Mouse (Mus musculus) forebrain, embryonic 11.5 days (tissue): Measurements from ENCODE around the gene Fank1. TPM values are rescaled to one million over a fixed set of nuclear protein-coding genes. Genes with fewer than 3 reads are reported as not detected.

ENCODE experiments used
- ATAC-seq: fragments of 200-750 bp; cut with Nextera tagmentation; replicated peaks from 2 replicates; pipeline ENCODE4 v1.8.0; 2017; ENCODE audit warnings: moderate TSS enrichment; ENCODE audit not compliant: low FRiP score
- DNase-seq: peaks from one replicate; pipeline ENCODE4 v3.0.0-alpha.2; 2017; ENCODE audit warnings: low spot score
- H3K27ac ChIP-seq: fragments of 300-500 bp; sonication (generic); 2 replicates; pipeline ENCODE4 v1.5.1; 2014; ENCODE audit warnings: low read depth, low read length
- H3K27me3 ChIP-seq: fragments of 300-500 bp; sonication (generic); 2 replicates; pipeline ENCODE4 v1.6.1; 2014; ENCODE audit warnings: mild to moderate bottlenecking, low read length, mixed read lengths; ENCODE audit not compliant: control insufficient read depth, insufficient read depth
- H3K36me3 ChIP-seq: fragments of 300-500 bp; sonication (generic); 2 replicates; pipeline ENCODE4 v1.6.1; 2014; ENCODE audit warnings: mild to moderate bottlenecking, low read length, moderate library complexity, mixed read lengths; ENCODE audit not compliant: control insufficient read depth, insufficient read depth
- H3K4me1 ChIP-seq: fragments of 300-500 bp; sonication (generic); replicated peaks from 2 replicates; pipeline ENCODE4 v1.6.1; 2014; ENCODE audit warnings: low read length, mixed read lengths; ENCODE audit not compliant: control insufficient read depth, insufficient read depth
- H3K4me2 ChIP-seq: fragments of 300-500 bp; sonication (generic); 2 replicates; pipeline ENCODE4 v1.6.1; 2014; ENCODE audit warnings: low read depth, mild to moderate bottlenecking, low read length, moderate library complexity, mixed read lengths; ENCODE audit not compliant: severe bottlenecking
- H3K4me3 ChIP-seq: fragments of 300-500 bp; sonication (generic); 2 replicates; pipeline ENCODE4 v1.5.1; 2014; ENCODE audit warnings: low read depth, low read length
- H3K9ac ChIP-seq: fragments of 300-500 bp; sonication (generic); 2 replicates; pipeline ENCODE4 v1.6.1; 2014; ENCODE audit warnings: low read length
- H3K9me3 ChIP-seq: fragments of 300-500 bp; sonication (generic); 2 replicates; pipeline ENCODE4 v1.6.1; 2016; ENCODE audit warnings: low read length, mixed read lengths; ENCODE audit not compliant: control insufficient read depth
- WGBS: fragments of 180-500 bp; shearing (Covaris S2); extraction: QIAGEN DNeasy Blood & Tissue Kit; methylation state at CpG from one replicate; pipeline ENCODE4 v1.1.7; 2014; 5-methylcytosine and 5-hydroxymethylcytosine counted together
- polyA plus RNA-seq: library from polyadenylated mRNA; unstranded; fragments of >200 nt; fragmentation: Nextera tagmentation; extraction: Ambion mirVana; gene quantifications from 2 replicates; pipeline ENCODE4 v1.2.1, GENCODE M21; 2014

The Fank1 gene
- polyA plus RNA-seq, 1 experiment from 2014 or later: 1.5 TPM

DNA sequence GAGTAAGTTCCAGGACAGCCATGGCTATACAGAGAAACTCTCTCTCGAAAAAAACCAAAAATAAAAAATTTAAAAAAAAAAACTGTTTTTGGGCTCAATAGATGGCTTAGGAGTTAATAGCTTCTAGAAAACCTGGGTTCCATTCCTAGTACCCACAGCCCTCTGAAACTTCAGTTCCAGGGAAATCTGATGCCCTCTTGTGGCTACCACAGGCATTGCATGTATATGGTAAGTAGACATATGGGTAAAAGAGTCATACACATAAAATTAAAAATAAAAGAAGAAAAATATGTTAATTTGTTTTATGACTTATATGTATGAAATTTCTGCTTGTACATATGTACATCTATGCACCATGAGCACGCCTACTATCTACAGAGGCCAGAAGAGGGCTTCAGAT, 47.9 kb downstream of the Fank1 start:
- Histone ChIP-seq H3K9ac (no peak overlapping the region), H3K36me3 (no peaks in the 10 kb centered on the region), H3K4me3 (no peak overlapping the region), H3K9me3 (no peaks in the 10 kb centered on the region), H3K4me2 (no peak overlapping the region), H3K27ac (no peak overlapping the region), H3K27me3 (no peaks in the 10 kb centered on the region), H3K4me1 (no peaks in the 10 kb centered on the region)
- ATAC-seq: no peak
- 92% methylated on average over 2 of the region's 2 CpGs for WGBS
- no peak for DNase-seq

DNA sequence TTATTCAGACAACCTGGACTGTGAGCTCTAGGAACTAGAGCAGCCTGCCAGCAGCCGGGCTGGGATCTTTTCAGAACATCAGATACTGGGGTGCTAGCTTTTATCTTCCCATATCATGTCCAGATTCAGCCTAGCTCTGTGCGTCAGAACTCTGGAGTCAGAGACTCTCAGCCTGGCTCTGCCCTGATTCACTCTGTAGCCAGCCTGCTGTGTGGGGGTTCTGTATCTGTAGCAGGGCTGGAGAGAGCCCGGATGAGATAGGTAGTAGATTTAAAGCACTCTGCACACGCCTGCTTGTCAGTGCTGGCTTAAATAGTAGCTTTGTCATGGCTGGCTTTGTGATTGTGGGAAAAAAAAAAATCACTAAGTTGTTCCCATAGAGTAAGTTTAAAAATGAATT, 51.9 kb downstream of the Fank1 start:
- ATAC-seq (no peak), DNase-seq (no peak)
- H3K4me3 ChIP-seq: no peak overlapping the region
- H3K27me3 ChIP-seq: no peaks in the 10 kb centered on the region
- 45% methylated on average over 4 of the region's 4 CpGs for WGBS
- H3K4me2 ChIP-seq: no peak overlapping the region
- H3K9ac ChIP-seq: no peak overlapping the region
- no peaks in the 10 kb centered on the region for H3K9me3 ChIP-seq
- no peaks in the 10 kb centered on the region for H3K36me3 ChIP-seq
- no peaks in the 10 kb centered on the region for H3K4me1 ChIP-seq
- H3K27ac ChIP-seq: no peak overlapping the region

DNA sequence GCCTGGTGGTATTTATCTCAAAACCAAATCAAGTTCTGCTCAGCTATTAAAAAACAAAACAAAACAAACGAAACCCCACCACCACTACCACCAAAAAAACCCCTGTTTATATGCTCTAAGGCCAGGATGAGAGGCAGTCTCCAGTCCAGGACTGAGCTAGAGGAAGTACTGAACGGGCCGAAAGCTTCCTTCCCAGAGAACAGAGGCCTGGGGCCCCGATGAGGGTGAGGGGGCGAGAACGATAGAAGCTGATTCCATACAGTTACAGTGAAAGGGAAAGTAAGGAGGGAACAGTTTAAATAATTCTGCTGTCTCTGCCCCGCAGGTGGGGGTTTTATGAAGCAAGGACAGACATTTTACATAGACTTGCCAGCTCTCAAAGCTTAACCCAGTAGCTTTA, 52.9 kb downstream of the Fank1 start:
- Histone ChIP-seq H3K4me3 (no peak overlapping the region), H3K36me3 (no peaks in the 10 kb centered on the region), H3K9me3 (no peaks in the 10 kb centered on the region), H3K4me2 (no peak overlapping the region), H3K4me1 (no peaks in the 10 kb centered on the region), H3K9ac (no peak overlapping the region), H3K27me3 (no peaks in the 10 kb centered on the region), H3K27ac (no peak overlapping the region)
- 82% methylated on average over 7 of the region's 7 CpGs for WGBS
- DNase-seq (no peak), ATAC-seq (no peak)

GRCm38 (mm10) chr7:133839546-133839945, 62.9 kb downstream of the Fank1 start:
- Histone ChIP-seq H3K27me3 (no peaks in the 10 kb centered on the region), H3K4me2 (no peak overlapping the region), H3K4me3 (no peak overlapping the region), H3K9ac (no peak overlapping the region), H3K4me1 (no peaks in the 10 kb centered on the region), H3K9me3 (no peaks in the 10 kb centered on the region), H3K27ac (no peak overlapping the region), H3K36me3 (no peaks in the 10 kb centered on the region)
- 87% methylated on average over 4 of the region's 4 CpGs for WGBS
- DNase-seq (no peak), ATAC-seq (no peak)

- ATAC-seq (no peak), DNase-seq (no peak)
- 80% methylated on average over 6 of the region's 6 CpGs for WGBS
These were observed 65.4 kb downstream of the Fank1 start for GRCm38 (mm10) chr7:133842079-133842478.

DNA sequence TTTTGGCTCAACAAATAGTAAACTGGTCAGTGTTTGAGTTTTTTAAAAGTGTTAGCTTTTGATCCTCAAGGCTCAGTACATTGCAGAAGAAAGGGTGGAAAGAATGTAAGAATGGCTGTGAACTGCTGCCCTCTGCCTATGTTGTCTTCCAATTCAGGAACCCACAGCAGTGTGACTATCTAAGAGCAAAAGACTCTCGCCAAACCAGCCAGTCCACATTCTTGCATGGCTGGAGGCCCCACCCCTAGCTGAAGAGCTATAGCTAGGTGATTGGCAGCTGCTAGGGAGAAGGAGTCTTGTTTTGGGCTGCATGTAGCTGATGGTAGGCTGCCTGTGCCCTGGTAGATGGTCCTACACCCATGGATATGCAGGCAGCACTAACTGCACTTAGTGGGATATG, 70.5 kb downstream of the Fank1 start:
- 23% methylated on average over 1 of the region's 1 CpGs for WGBS
- Histone ChIP-seq H3K4me3 (no peak overlapping the region), H3K9me3 (no peaks in the 10 kb centered on the region), H3K27ac (no peak overlapping the region), H3K4me2 (no peak overlapping the region), H3K36me3 (no peaks in the 10 kb centered on the region), H3K27me3 (no peaks in the 10 kb centered on the region), H3K4me1 (no peaks in the 10 kb centered on the region), H3K9ac (no peak overlapping the region)
- no peak for ATAC-seq
- DNase-seq: no peak

More at GRCm38 (mm10) chr7:133842079-133842478, 65.4 kb downstream of the Fank1 start:
- Histone ChIP-seq H3K27me3 (no peaks in the 10 kb centered on the region), H3K27ac (no peak overlapping the region), H3K9me3 (no peaks in the 10 kb centered on the region), H3K4me3 (no peak overlapping the region), H3K4me2 (no peak overlapping the region), H3K4me1 (no peaks in the 10 kb centered on the region), H3K9ac (no peak overlapping the region), H3K36me3 (no peaks in the 10 kb centered on the region)

GRCm38 (mm10) chr7:133848180-133848579, 71.5 kb downstream of the Fank1 start:
- H3K4me1 ChIP-seq: no peaks in the 10 kb centered on the region
- ATAC-seq: no peak

DNA sequence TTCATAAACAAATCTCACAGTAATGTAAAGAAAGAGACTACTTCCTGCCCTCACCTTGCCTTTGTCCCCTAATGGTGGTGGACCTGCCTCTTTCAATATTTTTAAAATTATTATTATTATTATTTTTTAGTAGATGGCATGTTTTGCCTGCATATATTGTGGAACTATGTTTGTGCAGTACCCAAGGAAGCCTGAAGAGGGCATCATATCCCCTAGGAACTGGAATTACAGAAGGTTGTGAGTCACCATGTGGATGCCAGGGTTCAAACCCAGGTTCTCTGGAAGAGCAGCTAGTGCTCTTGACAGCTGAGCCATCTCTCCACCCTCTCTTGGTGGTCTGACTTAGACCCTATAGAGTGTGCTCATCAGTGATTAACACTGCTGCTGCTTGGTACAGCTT, 74.1 kb downstream of the Fank1 start:
- Histone ChIP-seq H3K9me3 (no peaks in the 10 kb centered on the region), H3K36me3 (no peaks in the 10 kb centered on the region), H3K27me3 (no peaks in the 10 kb centered on the region), H3K4me1 (no peaks in the 10 kb centered on the region), H3K27ac (no peak overlapping the region), H3K4me2 (no peak overlapping the region), H3K4me3 (no peak overlapping the region), H3K9ac (no peak overlapping the region)
- ATAC-seq: no peak
- DNase-seq: no peak

More at GRCm38 (mm10) chr7:133848180-133848579, 71.5 kb downstream of the Fank1 start:
- Histone ChIP-seq H3K9ac (no peak overlapping the region), H3K27me3 (no peaks in the 10 kb centered on the region), H3K4me2 (no peak overlapping the region), H3K27ac (no peak overlapping the region), H3K9me3 (no peaks in the 10 kb centered on the region), H3K36me3 (no peaks in the 10 kb centered on the region), H3K4me3 (no peak overlapping the region)
- 83% methylated on average over 2 of the region's 2 CpGs for WGBS
- DNase-seq: no peak

DNA sequence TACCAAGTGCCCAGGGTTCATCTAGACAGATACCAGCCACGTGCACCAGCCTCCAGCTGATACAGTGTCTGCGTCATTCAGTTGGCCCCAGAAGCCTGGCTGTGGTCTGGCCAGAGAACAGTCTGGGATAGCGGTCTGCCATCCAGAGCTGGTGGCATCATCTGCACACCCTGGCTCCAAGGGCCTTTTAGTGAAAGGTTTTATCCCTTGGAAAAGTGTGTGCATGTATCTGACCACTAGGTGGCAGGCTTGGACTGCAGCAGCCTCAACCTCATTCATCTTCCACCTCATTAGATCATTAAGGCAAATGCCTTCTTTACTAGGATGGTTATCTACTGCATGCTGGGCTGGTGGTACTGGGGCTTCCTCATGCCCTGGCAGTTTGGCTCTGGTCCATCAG, 79.6 kb downstream of the Fank1 start:
- H3K4me2 ChIP-seq: no peak overlapping the region
- no peak overlapping the region for H3K27ac ChIP-seq
- 24% methylated on average over 3 of the region's 3 CpGs for WGBS
- no peaks in the 10 kb centered on the region for H3K9me3 ChIP-seq
- no peak overlapping the region for H3K9ac ChIP-seq
- no peak overlapping the region for H3K4me3 ChIP-seq
- no peaks in the 10 kb centered on the region for H3K27me3 ChIP-seq
- ATAC-seq: peak; percentile 73
- H3K36me3 ChIP-seq: no peaks in the 10 kb centered on the region
- DNase-seq: peak; percentile 84
- H3K4me1 ChIP-seq: no peaks in the 10 kb centered on the region
